Mouse (Mus musculus) midbrain, postnatal 0 days (tissue): ENCODE measurements at regions not wholly inside any gene's neighbourhood (a gene's known extent, or its start where the extent isn't known, plus 50 kb on each side); places are given as distances from the start of the nearest gene placed in this dataset.

ENCODE experiments used
- ATAC-seq: fragments of 200-750 bp; cut with Nextera tagmentation; 2 replicates; pipeline ENCODE4 v1.8.0; 2017; ENCODE audit warnings: moderate number of reproducible peaks, mild to moderate bottlenecking, moderate TSS enrichment, moderate library complexity; ENCODE audit not compliant: low FRiP score
- DNase-seq: peaks from one replicate; pipeline ENCODE4 v3.0.0-alpha.2; 2015; ENCODE audit warnings: low spot score
- H3K27ac ChIP-seq: fragments of 300-500 bp; sonication (generic); 2 replicates; pipeline ENCODE4 v1.5.1; 2014; ENCODE audit warnings: low read depth, mild to moderate bottlenecking, low read length, mixed read lengths
- H3K27me3 ChIP-seq: fragments of 300-500 bp; sonication (generic); 2 replicates; pipeline ENCODE4 v1.6.1; 2014; ENCODE audit warnings: low read length, control low read depth, mixed read lengths; ENCODE audit not compliant: insufficient read depth
- H3K36me3 ChIP-seq: fragments of 300-500 bp; sonication (generic); 2 replicates; pipeline ENCODE4 v1.6.1; 2014; ENCODE audit warnings: low read length, control low read depth, mixed read lengths; ENCODE audit not compliant: insufficient read depth
- H3K4me1 ChIP-seq: fragments of 300-500 bp; sonication (generic); 2 replicates; pipeline ENCODE4 v1.6.1; 2014; ENCODE audit warnings: mild to moderate bottlenecking, control low read depth, antibody characterized with exemption, low read length, mixed read lengths; ENCODE audit not compliant: insufficient read depth
- H3K4me2 ChIP-seq: fragments of 300-500 bp; sonication (generic); 2 replicates; pipeline ENCODE4 v1.6.1; 2014; ENCODE audit warnings: low read depth, mild to moderate bottlenecking, low read length, mixed read lengths; ENCODE audit not compliant: poor library complexity, severe bottlenecking
- H3K4me3 ChIP-seq: fragments of 300-500 bp; sonication (generic); 2 replicates; pipeline ENCODE4 v1.5.1; 2014; ENCODE audit warnings: low read depth, mild to moderate bottlenecking, low read length, moderate library complexity
- H3K9ac ChIP-seq: fragments of 300-500 bp; sonication (generic); replicated peaks from 2 replicates; pipeline ENCODE4 v1.6.1; 2014; ENCODE audit warnings: mild to moderate bottlenecking, low read length, moderate library complexity, mixed read lengths; ENCODE audit not compliant: poor library complexity, severe bottlenecking
- H3K9me3 ChIP-seq: fragments of 300-500 bp; sonication (generic); 2 replicates; pipeline ENCODE4 v1.6.1; 2016; ENCODE audit warnings: low read length, control low read depth
- CTCF ChIP-seq: IDR thresholded peaks from 2 replicates; pipeline ENCODE4 v1.5.1; 2016; ENCODE audit warnings: antibody characterized with exemption, mild to moderate bottlenecking
- WGBS: fragments of 180-500 bp; shearing (Covaris S2); extraction: QIAGEN DNeasy Blood & Tissue Kit; methylation state at CpG from one replicate; pipeline ENCODE4 v1.1.7; 2014; 5-methylcytosine and 5-hydroxymethylcytosine counted together

GRCm38 (mm10) chr6:51708668-51709339, 185.1 kb downstream of the Snx10 start:
- Histone ChIP-seq H3K4me1 (no peaks in the 10 kb centered on the region), H3K27me3 (no peaks in the 10 kb centered on the region), H3K4me3 (no peak overlapping the region), H3K27ac (peak overlapping the region; percentile 52), H3K9ac (no peak overlapping the region), H3K9me3 (no peaks in the 10 kb centered on the region), H3K4me2 (no peak overlapping the region), H3K36me3 (no peaks in the 10 kb centered on the region)
- DNase-seq (no peak), ATAC-seq (no peak)
- WGBS, result 37% methylated on average over 9 of the region's 9 CpGs
- TF ChIP-seq CTCF, result no peak

GRCm38 (mm10) chr6:51709340-51710067, 185.8 kb downstream of the Snx10 start:
- no peak for DNase-seq

GRCm38 (mm10) chr6:51710153-51710552, 186.5 kb downstream of the Snx10 start:
- no peaks in the 10 kb centered on the region for H3K27me3 ChIP-seq
- no peak overlapping the region for H3K9ac ChIP-seq
- no peaks in the 10 kb centered on the region for H3K4me1 ChIP-seq
- H3K9me3 ChIP-seq, result no peaks in the 10 kb centered on the region
- no peak for TF ChIP-seq CTCF
- no peak for DNase-seq
- no peaks in the 10 kb centered on the region for H3K36me3 ChIP-seq
- no peak for ATAC-seq
- 80% methylated on average over 5 of the region's 5 CpGs for WGBS
- no peak overlapping the region for H3K4me2 ChIP-seq
- no peak overlapping the region for H3K27ac ChIP-seq
- no peak overlapping the region for H3K4me3 ChIP-seq

More at GRCm38 (mm10) chr6:51709340-51710067, 185.8 kb downstream of the Snx10 start:
- Histone ChIP-seq H3K4me3 (no peak overlapping the region), H3K9ac (no peak overlapping the region), H3K4me1 (no peaks in the 10 kb centered on the region), H3K27ac (peak overlapping the region; percentile 52; the same call in 1 of the 2 replicates), H3K9me3 (no peaks in the 10 kb centered on the region), H3K4me2 (no peak overlapping the region), H3K36me3 (no peaks in the 10 kb centered on the region), H3K27me3 (no peaks in the 10 kb centered on the region)
- no peak for ATAC-seq
- 36% methylated on average over 11 of the region's 11 CpGs for WGBS
- no peak for TF ChIP-seq CTCF

- H3K9me3 ChIP-seq, result no peaks in the 10 kb centered on the region
- H3K4me3 ChIP-seq, result no peak overlapping the region
- DNase-seq (no peak), ATAC-seq (no peak)
- WGBS, result 89% methylated on average over 15 of the region's 15 CpGs
- no peak overlapping the region for H3K9ac ChIP-seq
- no peaks in the 10 kb centered on the region for H3K36me3 ChIP-seq
- no peak for TF ChIP-seq CTCF
- H3K27ac ChIP-seq, result no peak overlapping the region
- H3K4me2 ChIP-seq, result no peak overlapping the region
- H3K4me1 ChIP-seq, result no peaks in the 10 kb centered on the region
- H3K27me3 ChIP-seq, result no peaks in the 10 kb centered on the region
Measured at GRCm38 (mm10) chr6:51710926-51711615, 187.4 kb downstream of the Snx10 start.

GRCm38 (mm10) chr6:51711616-51711970, 187.9 kb downstream of the Snx10 start:
- no peak for DNase-seq
- 83% methylated on average over 7 of the region's 7 CpGs for WGBS
- Histone ChIP-seq H3K36me3 (no peaks in the 10 kb centered on the region), H3K27ac (no peak overlapping the region), H3K4me2 (no peak overlapping the region), H3K27me3 (no peaks in the 10 kb centered on the region), H3K9me3 (no peaks in the 10 kb centered on the region), H3K4me3 (no peak overlapping the region), H3K9ac (no peak overlapping the region), H3K4me1 (no peaks in the 10 kb centered on the region)
- TF ChIP-seq CTCF, result no peak
- no peak for ATAC-seq
